Mouse (Mus musculus) layer of hippocampus, adult 11-12 months (tissue): Measurements from ENCODE around the gene Actr1b.

Source experiments
- DNase-seq: peaks from one replicate; pipeline ENCODE4 v3.0.0; 2022; ENCODE audit warnings: low spot score

Actr1b gene

DNA sequence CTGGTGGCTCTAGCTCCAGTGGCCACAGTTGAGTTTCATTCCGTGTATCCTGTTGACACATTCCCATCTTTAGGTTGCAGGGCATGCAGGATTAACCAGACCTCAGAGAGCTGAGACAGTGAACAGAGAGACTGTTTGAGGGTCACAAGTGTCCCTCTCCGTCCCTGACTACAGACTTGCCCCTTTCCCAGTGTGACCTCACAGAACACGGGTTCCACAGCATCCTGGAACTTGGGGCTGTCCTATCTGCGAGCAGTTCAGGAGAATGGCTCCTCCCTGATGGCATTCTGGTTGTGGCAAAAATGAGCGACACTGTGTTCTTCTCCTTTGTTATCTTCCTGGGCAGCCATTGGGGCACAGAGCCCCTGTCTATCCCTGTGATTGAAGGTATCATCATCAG is at the start of gene Actr1b:
Gene Actr1b, minus strand, starts transcription at position 112 of the 400 bp plus-strand sequence.
- no peak for DNase-seq

DNA sequence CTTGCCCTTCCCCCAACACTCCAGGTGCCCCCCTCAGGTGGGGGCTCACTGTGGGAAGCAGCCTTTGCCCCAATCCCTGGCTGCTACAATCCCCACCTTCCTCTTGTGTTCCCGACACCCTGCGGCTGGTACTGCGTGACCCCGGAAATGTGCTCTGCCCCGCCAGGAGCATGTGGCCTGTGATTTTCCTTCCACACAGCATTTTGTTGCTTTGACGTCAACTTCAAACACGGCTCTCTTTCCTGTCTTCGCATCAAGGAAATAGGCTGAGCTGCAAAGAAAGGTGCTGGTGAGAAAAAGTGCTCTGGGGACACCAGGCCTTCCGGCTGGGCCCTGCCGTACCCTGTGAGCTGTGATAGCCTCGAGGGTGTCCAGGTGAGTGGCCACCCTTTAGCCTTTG is 47.3 kb upstream of the Actr1b start, which contains the start of gene Zap70:
Gene Zap70, plus strand, starts transcription at position 231 of the 400 bp plus-strand sequence.
- no peak for DNase-seq

DNA sequence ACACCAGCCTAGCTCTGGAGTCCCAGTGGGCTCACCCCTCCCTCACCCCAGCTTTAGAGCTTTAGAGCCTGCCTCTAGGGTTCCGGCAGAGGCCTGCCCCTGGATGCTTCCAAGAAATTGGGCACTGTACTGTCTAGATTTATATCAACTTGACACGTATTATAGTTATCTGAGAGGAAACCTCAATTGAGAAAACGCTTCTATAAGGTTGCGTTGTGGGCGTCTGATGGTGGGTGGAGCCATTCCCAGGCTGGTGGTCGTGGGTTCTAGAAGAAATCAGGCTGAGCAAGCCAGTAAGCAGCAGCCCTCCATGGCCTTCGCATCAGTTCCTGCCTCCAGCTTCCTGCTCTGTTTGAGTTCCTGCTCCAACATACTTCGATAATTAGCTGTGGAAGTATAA is 46.8 kb upstream of the Actr1b start:
- DNase-seq, result no peak

DNA sequence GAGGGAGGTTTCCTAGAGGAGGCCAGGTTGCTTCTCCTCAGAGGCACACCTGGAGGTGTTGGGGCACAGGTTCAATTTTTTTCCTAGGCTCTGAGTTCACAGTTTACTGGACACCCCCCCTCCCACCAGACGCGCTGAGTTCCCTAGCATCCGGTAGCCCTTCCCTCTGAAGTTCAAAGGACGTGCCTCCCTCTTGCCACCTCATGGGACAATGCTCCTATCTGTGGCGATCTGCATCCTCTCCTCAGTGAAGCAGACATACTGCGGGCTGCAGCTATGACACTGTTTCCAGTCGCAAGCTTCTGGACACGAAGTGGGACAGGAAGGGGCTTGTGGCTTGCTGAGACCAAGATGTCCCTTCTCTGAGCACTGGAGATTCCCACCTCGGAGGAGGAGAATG is 46.2 kb upstream of the Actr1b start:
- DNase-seq, result no peak

DNA sequence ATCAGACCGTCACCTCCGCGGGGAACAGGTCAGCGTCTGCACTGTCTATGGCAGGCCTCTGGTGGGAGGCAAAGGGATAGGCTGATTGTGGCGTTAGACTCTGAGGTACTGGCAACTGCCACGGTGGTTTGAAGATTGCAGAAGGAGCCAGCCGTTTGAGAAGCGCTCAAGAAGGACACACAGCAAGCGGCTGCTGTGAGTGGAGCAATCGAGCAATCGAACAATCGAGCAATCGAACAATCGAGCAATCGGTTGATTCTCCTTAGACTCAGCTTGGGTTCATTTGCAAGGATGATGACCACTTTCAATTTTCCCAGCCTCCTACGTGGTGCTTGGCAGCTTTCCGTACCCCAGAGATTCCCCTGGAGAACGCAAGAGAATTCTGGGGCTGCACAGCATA is 44.9 kb upstream of the Actr1b start:
- no peak for DNase-seq

DNA sequence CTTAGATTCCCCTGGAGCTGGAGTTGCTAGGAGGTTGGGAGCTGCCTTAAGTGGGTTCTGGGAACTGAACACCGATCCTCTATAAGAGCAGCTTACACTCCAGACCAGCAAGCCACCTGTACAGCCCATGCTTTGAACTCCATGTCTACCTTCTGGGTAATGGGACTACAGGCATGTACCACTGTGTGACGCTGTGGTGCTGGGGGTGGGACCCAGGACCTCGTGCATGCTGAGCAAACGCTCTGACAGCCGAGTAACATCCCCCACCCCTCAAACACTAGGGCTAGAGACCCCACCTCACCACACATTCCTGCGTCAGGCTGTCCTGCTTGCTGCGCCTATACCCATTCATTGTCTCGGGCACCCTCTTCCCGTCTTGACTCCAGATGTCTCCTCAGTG is 44.3 kb upstream of the Actr1b start:
- DNase-seq, result no peak

DNA sequence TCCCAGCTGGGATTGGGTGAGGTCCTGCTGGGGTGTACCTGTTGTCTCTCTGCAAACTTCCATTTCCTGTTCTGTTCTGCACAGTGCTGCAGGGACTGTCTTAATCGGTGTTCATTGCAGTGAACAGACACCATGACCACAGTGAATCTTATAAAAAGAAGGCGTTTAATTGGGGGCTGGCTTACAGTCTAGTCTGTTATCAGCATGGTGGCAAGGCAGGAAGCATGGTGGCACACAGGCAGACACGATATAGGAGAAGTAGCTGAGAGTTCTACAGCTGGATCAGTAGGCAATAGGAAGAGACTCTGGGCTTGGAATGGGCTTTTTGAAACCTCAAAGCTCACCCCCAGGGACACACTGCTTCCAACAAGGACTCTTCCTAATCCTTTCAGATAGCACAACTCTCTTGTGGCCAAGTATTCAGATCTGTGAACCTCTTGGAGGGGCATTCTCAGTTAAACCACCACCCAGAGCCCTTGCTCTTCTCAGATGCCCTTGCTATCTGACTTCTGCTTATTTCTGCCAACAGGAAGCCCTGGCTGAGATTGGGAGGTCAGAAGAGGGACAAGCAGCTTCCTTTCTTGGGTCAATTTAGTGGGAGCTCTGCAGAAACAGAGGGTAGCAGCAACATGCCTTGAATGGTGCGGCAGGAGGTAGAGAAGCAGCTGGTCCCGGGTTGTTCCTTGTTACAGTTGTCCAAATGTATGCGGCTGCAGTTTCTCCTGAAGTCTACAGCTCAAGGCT is 39.9 kb upstream of the Actr1b start:
- no peak for DNase-seq

DNA sequence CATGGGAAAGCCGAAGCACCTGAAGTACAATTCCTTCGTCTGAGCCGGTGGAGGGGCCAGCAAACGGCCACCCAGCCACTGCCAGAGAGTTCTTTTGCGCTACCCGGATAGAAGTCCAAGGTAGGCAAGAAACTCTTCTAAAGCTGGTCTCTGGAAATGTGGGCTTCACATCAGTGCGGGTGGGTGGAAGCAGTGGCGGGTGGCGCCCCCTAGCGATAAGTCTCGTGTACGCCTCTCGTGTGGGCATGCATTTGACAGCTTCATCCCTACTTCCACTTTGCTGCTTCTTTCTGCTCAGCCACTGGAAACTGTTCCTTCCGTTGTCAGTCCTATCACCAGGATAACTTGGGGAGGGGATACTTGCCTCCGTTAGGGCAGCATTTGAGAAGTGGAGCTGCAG is 32.2 kb upstream of the Actr1b start:
- DNase-seq, result peak; percentile 16

DNA sequence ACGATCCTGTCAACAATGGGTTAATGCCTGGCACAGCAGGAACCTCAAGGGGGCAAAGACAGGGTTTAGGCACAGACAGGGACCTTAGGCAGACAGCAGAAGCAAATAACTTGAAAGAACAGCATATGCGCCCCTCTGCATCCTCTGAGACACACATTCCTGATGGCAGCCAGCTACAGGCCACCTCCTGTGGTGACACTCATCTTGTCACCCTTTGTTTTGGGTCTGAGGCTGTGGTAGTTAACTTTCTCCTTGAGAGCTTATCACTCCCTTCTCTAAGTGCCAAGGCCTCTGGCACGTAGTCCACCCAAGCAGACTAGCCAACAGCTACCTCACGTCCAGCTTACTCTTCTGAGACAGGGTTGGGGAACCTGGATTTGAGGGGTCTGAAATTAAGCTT is 31.4 kb upstream of the Actr1b start:
- no peak for DNase-seq

DNA sequence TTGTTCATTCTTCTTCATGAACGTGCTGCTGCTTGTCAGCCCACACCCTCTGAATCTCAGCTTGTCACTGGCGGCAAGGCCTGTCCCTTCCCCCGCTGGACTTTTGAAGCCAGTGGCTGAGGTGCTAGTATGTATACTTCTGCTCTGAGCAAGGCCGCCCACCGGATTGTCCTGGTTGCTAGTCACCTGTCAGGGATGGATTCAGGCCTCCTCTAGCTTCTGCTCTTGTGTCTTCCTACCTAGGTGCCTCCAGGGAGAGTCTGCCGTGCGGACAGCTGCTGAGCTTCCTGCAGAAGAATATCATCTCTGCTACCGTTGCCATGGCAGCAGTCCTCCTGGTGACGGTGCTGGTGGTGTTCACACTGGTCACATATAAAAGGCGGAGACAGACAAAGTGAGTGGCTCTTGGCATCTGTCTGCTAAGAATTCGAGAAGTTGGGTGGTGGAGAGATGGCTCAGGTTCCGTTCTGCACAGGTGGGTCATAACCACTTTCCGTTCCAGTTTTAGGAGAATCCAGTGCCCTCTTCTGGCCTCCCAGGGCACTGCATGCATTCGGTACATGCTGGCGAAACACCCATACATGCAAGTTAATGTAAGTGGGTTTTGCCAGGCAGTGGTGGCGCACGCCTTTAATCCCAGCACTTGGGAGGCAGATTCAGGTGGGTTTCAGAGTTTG is 30.2 kb upstream of the Actr1b start:
- peak; percentile 85 for DNase-seq

DNA sequence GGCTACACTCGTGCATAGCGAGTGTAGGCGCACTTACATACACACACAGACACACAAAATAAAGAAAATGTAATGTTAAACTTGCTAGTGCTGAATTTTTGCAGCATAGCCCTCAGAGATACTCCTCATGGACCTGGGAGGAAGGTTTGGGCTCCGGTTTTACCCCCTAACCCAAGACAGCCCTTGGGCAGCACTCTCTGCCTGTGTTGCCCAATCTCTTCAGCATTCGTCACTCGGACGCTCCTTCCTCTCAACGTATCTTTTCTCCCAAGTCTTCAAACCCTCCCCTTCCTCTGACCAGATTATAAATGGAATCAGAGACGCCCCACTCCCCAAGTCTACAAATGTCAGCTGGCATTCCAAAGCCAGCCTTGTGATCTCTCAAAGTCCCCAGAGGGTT is 28.8 kb upstream of the Actr1b start:
- no peak for DNase-seq

DNA sequence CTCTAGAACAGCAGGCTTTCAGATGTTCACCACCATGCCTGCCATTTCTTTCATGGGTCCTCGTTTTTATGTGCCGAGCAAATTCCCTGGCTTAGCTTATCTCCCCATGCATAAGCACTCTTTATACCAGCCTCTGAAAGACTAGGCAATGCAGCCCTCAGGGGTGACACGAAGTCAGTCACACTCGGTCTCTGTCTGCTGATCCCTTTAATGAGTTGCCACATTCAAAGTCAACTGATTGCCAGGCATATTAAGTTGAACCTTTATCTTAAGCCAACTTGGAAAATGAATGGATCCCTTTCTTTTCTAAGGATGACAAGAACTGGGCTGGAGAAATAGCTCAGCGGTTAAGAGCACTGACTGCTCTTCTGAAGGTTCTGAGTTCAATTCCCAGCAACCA is 25.0 kb upstream of the Actr1b start:
- DNase-seq, result no peak

DNA sequence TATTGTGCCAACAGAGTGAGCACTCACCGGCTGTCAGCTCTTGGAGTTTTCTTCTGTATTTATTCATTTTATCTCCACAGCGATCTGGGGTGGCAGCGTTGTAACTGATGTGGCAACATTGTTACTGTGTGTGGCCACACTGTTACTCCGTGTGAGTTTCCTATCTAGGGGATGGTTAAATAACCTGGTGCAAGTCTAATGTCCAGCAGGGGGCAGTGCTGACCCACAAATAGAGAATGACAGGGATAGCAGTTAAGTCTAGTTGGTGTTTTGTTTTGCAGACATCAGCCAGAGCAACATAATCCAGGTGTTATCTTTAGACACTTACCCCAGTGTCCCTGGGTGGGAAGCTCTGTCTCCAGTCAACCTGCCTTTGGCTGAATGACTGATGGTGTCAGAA is 23.1 kb upstream of the Actr1b start:
- DNase-seq, result peak; percentile 93

DNA sequence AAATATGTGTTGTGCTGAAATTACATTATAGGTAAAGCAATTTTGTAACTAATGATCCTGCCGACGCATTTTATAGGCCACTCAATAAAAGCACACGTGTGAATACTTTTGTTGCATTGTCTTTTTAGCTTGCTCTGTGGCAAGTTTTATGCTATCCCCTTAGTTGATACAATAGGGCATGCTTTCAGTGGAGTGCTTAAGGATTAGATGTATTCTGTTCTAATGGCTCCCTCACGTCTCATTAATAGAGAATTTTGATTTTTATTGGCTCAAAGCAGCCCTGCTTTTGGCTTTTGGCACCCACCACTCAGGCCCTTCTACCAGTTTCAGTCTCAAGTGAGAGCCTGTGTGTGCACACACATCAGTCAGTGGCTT is 9.8 kb upstream of the Actr1b start:
- DNase-seq, result no peak

DNA sequence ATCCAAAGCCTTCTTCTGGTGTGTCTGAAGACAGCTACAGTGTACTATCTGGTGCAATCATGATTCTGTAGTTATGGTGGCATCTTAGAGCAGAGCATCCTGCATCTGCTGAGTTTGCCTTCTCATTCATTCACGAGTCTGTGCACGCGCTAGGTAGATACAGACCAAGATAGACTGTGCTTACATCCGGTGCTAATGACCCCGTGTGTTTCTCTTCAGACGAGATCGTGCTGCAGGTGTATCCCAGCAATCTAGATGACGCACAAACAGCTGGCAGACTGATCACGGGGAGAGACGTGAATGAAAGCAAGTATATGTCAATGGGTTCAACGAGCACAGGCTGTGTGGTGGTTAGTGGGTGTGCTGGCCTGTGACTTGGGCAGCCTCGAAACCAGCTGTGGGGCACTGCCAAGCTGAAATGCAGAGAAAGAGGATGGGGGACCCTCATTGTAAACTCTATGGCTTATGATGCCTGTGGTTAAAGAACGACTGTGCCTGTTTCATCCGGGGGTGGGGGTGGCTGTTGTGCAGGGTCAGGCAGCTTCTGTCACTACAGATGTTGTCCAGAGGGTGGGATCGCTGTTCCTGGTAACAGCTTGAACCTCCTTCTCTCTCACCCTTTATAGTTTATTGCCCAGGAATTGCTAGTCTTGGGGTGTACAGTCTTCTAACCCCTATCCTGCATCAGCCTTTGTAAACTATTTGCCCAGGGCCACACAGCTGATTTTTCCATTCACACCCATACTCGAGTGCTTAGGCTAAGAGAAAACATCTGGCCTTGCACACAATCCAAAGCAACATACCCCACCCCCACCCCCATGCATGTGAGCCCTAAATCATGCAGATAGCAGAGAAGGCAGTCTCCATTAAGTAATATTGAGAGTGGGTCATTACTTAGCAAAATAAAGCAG is 9.2 kb upstream of the Actr1b start:
- DNase-seq, result no peak

DNA sequence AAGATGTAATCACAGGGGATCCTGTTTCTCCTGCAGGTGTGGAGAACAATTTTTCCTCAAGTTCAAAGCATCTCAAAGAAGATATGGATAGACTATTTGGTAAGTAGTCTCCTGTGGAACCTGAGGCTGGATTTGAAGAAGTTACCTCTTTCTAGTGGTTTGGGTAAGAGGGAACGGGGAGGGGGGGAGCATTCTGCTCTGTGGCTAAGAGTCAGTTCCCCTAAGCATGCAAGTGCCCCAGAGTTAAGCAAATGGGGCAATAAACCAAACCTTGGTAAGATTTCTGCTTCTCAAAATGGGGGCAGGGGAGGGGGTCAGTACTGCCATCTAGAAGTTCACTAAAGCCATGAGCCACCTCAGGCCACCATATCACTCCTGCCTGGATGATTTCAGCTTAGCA is 4.6 kb upstream of the Actr1b start:
- no peak for DNase-seq

DNA sequence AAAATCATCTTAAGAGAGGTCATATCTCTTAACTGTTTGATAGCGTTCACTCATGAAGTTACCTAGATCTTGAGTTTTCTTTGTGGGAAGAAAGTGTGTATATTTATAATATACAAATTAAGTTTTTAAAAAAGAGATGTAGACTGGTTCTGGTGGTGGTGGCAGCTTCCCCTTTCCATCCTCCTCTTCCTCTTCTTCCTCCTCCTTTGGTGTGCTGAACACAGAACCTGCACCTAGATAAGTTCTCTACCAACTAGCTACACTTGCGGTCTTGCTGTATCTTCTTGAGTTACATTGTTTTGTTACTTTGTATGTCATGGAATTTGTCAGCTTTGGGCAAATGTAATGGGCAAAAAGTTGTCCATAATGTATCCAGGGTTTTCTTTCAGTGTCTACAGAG is 3.1 kb downstream of the Actr1b start:
- DNase-seq, result no peak

DNA sequence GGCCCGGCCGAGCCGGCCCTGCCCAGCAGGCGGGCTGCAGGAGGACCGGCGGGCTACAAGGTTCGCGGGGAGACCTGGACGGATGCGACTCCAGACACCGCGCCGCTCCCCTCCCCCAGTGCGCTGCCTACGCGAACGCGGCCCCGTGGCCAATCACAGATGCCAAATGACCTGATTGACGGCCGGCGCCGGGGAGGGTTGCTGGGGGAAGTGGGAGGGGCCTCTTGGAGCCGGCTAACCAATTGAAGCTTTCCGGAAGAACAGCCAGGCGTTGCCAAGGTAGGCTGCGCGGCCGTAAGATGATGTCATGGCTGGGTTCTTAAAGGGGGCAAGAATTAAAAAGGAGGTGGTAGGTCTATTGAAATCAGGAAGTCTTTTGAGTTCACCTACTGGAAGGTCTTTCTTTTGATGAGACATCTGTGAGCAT is 4.4 kb downstream of the Actr1b start, which contains the start of gene 4933424G06Rik:
Gene 4933424G06Rik, plus strand, starts transcription at position 296 of the 427 bp plus-strand sequence.
- peak; percentile 98 for DNase-seq

DNA sequence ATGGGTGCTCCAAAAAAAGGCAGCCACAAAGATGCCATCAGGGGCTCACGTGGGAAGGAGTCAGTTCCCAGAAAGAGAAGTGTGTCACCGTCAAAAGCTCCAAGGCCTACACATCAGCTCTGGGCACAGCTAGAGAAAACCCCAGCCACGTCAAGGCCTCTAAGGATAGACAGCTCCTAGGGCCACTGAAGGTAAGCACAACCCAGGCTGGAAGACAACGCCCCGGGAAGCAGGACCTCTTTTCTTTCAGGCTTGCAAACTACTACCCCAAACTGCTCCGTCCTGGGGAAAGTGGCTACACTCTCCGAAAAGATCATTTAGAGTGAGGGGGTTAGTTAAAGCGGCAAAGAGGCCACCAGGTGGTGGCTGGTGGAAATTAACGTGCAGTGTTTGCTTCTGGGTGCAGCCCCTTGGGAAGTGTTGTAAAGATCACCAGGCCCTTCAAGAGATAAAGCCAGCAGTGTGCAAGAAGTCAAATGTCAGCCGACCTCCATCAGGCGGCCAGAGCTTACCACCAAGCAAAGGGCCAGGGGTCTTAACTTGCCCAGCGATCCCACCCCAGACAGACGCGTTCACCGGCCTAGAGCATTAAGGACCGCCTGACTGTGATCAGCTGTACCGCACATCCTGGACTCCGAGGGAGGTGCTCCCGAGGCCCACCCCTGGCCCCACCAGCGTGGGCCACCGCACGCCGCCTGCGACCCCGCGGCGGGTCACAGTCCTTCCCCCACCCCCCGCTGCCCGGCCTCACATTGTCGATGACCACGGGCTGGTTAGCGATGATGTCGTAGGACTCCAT is 5.0 kb downstream of the Actr1b start:
- DNase-seq, result peak; percentile 40

DNA sequence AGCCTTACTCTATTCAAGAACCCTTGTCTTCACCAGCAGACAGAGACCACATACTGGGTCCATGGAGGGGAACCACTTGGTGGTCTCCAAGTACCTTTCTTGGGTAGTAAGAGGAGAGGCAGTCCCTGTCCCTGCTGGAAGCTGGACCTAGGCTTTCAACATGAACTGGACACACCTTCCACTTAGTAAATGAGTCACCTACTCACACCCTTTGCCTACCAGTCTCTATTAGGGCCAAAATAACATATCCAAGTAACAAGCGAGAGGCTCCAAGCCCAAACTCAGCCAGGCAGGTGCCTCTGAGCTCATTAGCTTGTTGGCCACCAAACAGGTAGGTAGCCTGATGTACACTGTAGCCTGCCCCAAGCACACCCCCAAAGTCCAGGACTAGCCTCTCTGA is 5.6 kb downstream of the Actr1b start:
- no peak for DNase-seq

DNA sequence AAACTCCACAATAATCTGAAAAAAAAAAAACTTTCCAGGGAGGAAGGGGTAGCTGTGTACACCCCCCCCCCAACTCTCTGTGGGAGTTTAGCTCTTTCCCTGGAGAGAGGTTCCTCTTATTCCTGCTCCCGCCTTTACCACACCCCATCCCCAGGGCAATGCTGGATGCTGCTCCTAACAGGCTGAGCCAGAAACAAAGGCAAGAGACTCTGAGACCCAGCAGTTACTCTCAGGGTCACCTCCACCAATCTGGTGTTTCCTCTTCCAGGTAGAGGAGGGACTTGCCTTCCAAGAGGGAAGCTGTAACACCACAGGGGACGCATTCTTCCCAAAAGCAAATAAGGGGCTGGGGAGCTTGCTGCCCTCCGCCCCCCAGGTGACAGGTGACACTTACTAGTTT is 6.4 kb downstream of the Actr1b start:
- no peak for DNase-seq

DNA sequence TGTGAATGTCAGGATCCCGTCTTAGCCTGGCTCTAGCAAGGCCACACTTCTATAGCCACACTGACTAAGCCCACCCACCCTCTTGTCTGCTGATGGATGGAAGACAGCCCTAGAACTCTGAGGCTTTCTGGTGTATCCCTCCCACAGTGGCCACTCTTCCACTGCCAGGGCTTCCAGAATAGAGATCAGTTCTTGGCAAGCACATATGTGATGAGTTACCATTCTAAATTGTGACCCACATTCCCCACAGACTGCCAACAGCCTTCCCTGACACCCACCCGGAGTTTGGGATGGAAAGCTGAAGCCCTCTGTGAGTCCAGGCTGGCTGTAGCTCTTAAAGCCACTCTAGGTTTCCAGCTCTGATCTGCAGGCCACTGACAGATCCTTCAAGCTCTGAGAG is 7.1 kb downstream of the Actr1b start:
- DNase-seq, result no peak
